Mouse (Mus musculus): ENCODE measurements at regions not wholly inside any gene's neighbourhood (a gene's known extent, or its start where the extent isn't known, plus 50 kb on each side); places are given as distances from the start of the nearest gene placed in this dataset.

- no peak for DNase-seq (ENCODE audit: low read depth)
These were observed 204.3 kb downstream of the C1d start for GRCm38 (mm10) chr11:17461701-17462100.

GRCm38 (mm10) chr11:17464875-17465274 is 207.5 kb downstream of the C1d start:
- no peak for DNase-seq (ENCODE audit: low read depth)

GRCm38 (mm10) chr11:17468431-17469165 is 211.2 kb downstream of the C1d start:
- no peak for DNase-seq (ENCODE audit: low read depth)

GRCm38 (mm10) chr11:17481436-17481996 is 224.1 kb downstream of the C1d start:
- DNase-seq (ENCODE audit: low read depth): no peak

GRCm38 (mm10) chr11:17483849-17484441 is 226.6 kb downstream of the C1d start:
- DNase-seq (ENCODE audit: low read depth): no peak

- DNase-seq (ENCODE audit: low read depth): no peak
These were observed 244.0 kb downstream of the C1d start for GRCm38 (mm10) chr11:17501120-17502043.

GRCm38 (mm10) chr11:17502052-17502451 is 244.7 kb downstream of the C1d start:
- no peak for DNase-seq (ENCODE audit: low read depth)

GRCm38 (mm10) chr11:17522220-17522919 is 265.0 kb downstream of the C1d start:
- DNase-seq (ENCODE audit: low read depth): no peak

- DNase-seq (ENCODE audit: low read depth): no peak
These were observed 265.9 kb downstream of the C1d start for GRCm38 (mm10) chr11:17523329-17523728.

GRCm38 (mm10) chr11:17524985-17525775 is 267.8 kb downstream of the C1d start:
- no peak for DNase-seq (ENCODE audit: low read depth)

- DNase-seq (ENCODE audit: low read depth): no peak
These were observed 269.1 kb downstream of the C1d start for GRCm38 (mm10) chr11:17526476-17526875.

- DNase-seq (ENCODE audit: low read depth): no peak
These were observed 271.2 kb downstream of the C1d start for GRCm38 (mm10) chr11:17528609-17529008.

- DNase-seq (ENCODE audit: low read depth): no peak
These were observed 276.3 kb downstream of the C1d start for GRCm38 (mm10) chr11:17533706-17534105.

- DNase-seq (ENCODE audit: low read depth): no peak
These were observed 288.9 kb downstream of the C1d start for GRCm38 (mm10) chr11:17546286-17546685.

- no peak for DNase-seq (ENCODE audit: low read depth)
These were observed 291.8 kb downstream of the C1d start for GRCm38 (mm10) chr11:17549148-17549547.

GRCm38 (mm10) chr11:17555276-17555675 is 297.9 kb downstream of the C1d start:
- DNase-seq (ENCODE audit: low read depth): no peak

GRCm38 (mm10) chr11:17591780-17592487 is 334.6 kb downstream of the C1d start:
- no peak for DNase-seq (ENCODE audit: low read depth)

- no peak for DNase-seq (ENCODE audit: low read depth)
These were observed 346.5 kb downstream of the C1d start for GRCm38 (mm10) chr11:17603726-17604493.

GRCm38 (mm10) chr11:17620462-17621248 is 333.0 kb downstream of the Etaa1 start:
- no peak for DNase-seq (ENCODE audit: low read depth)

All from c-Kit-positive CD71-negative TER-119-negative erythroid progenitor cells, embryonic 14.5 days (primary cell).